Mouse (Mus musculus) left cerebral cortex, postnatal 36 days (tissue): ENCODE results near the gene Tubb2a. TPM values are rescaled to one million over a fixed set of nuclear protein-coding genes. Genes with fewer than 3 reads are reported as not detected.

ENCODE experiments used
- total RNA-seq, 2 experiments: library from RNA; stranded (reverse); gene quantifications; 2 replicates each; pipeline ENCODE4 v1.2.3; 2021

The Tubb2a gene
- total RNA-seq, 2 experiments from 2014 or later, result 839 to 952 TPM

Other genes starting within 250 kb of the Tubb2a start
- not detected for gene Serpinb6e, start 234.6 kb downstream of the Tubb2a start, total RNA-seq
- under 1 TPM; 0.47 to 0.68 TPM for gene Serpinb6c, start 172.3 kb downstream of the Tubb2a start, total RNA-seq
- gene Nqo2, start 113.3 kb downstream of the Tubb2a start, total RNA-seq, result 1 to 10 TPM; 5.7 to 8.4 TPM
- gene Ripk1, start 75.6 kb downstream of the Tubb2a start, total RNA-seq, result 1 to 10 TPM; 5.6 to 5.8 TPM
- gene Serpinb6a, start 75.2 kb downstream of the Tubb2a start, total RNA-seq, result 10 to 100 TPM; 34.8 to 38.9 TPM
- 10 to 100 TPM; 39.7 to 40.5 TPM for gene Bphl, start 40.4 kb downstream of the Tubb2a start, total RNA-seq
- gene Tubb2b, start 52.5 kb upstream of the Tubb2a start, total RNA-seq, result 100 to 1,000 TPM; 174 to 183 TPM
- 10 to 100 TPM; 19.4 to 20.5 TPM for gene Psmg4, start 85.0 kb upstream of the Tubb2a start, total RNA-seq